Mouse (Mus musculus) brain, embryonic 14.5 days (tissue): Measurements from ENCODE around the gene Mia.

ENCODE experiments used
- CTCF ChIP-seq: fragments of 200-500 bp; IDR thresholded peaks from 2 replicates; pipeline ENCODE4 v1.5.1; 2012; ENCODE audit warnings: inconsistent platforms, mild to moderate bottlenecking, moderate library complexity, borderline replicate concordance; ENCODE audit not compliant: insufficient read depth, insufficient read length; ENCODE audit errors: extremely low read depth
- POLR2A ChIP-seq: fragments of 200-500 bp; IDR thresholded peaks from 2 replicates; pipeline ENCODE4 v1.6.1; 2012; ENCODE audit warnings: mild to moderate bottlenecking, inconsistent platforms, borderline replicate concordance; ENCODE audit not compliant: poor library complexity, insufficient read depth, insufficient read length, severe bottlenecking; ENCODE audit errors: extremely low read depth

GRCm38 (mm10) chr7:27133757-27134156, 47.2 kb downstream of the Mia start:
- no peak for TF ChIP-seq CTCF
- no peak for TF ChIP-seq POLR2A
